Mouse (Mus musculus): ENCODE measurements around the gene Apoc1. TPM values are rescaled to one million over a fixed set of nuclear protein-coding genes. Genes with fewer than 3 reads are reported as not detected.

The Apoc1 gene
- total RNA-seq, 1 experiment from 2014 or later = 1,967 TPM

Other genes with a start within 250 kb of the Apoc1 start
- gene Mark4, start 233.8 kb downstream of the Apoc1 start, total RNA-seq (2021) = 45.1 and 45.2 TPM in 2 replicates
- 21.8 and 22.0 TPM in 2 replicates for gene Exoc3l2, start 229.3 kb downstream of the Apoc1 start, total RNA-seq (2021)
- gene Bloc1s3, start 184.3 kb downstream of the Apoc1 start, total RNA-seq (2021) = 6.7 and 8.6 TPM in 2 replicates
- 69.4 and 71.2 TPM in 2 replicates for gene Trappc6a, start 184.3 kb downstream of the Apoc1 start, total RNA-seq (2021)
- gene Nkpd1, start 174.8 kb downstream of the Apoc1 start, total RNA-seq (2021) = 0.15 and 0.83 TPM in 2 replicates
- gene Ppp1r37, start 129.6 kb downstream of the Apoc1 start, total RNA-seq (2021) = 58.8 and 64.2 TPM in 2 replicates
- gene Zfp296, start 115.4 kb downstream of the Apoc1 start, total RNA-seq (2021) = 0.44 and 1.1 TPM in 2 replicates
- 59.3 and 65.4 TPM in 2 replicates for gene Gemin7, start 115.1 kb downstream of the Apoc1 start, total RNA-seq (2021)
- 36.9 and 52.2 TPM in 2 replicates for gene Clasrp, start 88.2 kb downstream of the Apoc1 start, total RNA-seq (2021)
- 19.3 and 26.2 TPM in 2 replicates for gene Relb, start 63.2 kb downstream of the Apoc1 start, total RNA-seq (2021)
- 116 and 119 TPM in 2 replicates for gene Clptm1, start 27.6 kb downstream of the Apoc1 start, total RNA-seq (2021)
- 53.4 TPM in 1 of 2 replicates, not detected in the other for gene Apoc2, start 14.7 kb downstream of the Apoc1 start, total RNA-seq (2021)
- gene Gm44805, start 11.2 kb downstream of the Apoc1 start, total RNA-seq (2021) = 1.7 and 2.6 TPM in 2 replicates
- gene Apoc4, start 11.2 kb downstream of the Apoc1 start, total RNA-seq (2021) = 72.2 and 240 TPM in 2 replicates
- gene Apoe, start 6.5 kb upstream of the Apoc1 start, total RNA-seq (2021) = 972 and 3,675 TPM in 2 replicates
- 136 and 145 TPM in 2 replicates for gene Tomm40, start 22.8 kb upstream of the Apoc1 start, total RNA-seq (2021)
- gene Nectin2, start 57.8 kb upstream of the Apoc1 start, total RNA-seq (2021) = 90.1 and 94.7 TPM in 2 replicates
- 59.8 and 70.8 TPM in 2 replicates for gene Bcam, start 78.4 kb upstream of the Apoc1 start, total RNA-seq (2021)
- 1.4 TPM in 1 of 2 replicates, not detected in the other for gene Cblc, start 104.1 kb upstream of the Apoc1 start, total RNA-seq (2021)
- gene Bcl3, start 130.1 kb upstream of the Apoc1 start, total RNA-seq (2021) = 26.6 and 36.9 TPM in 2 replicates
- 0.59 TPM in 1 of 2 replicates, not detected in the other for gene Gm19345, start 159.3 kb upstream of the Apoc1 start, total RNA-seq (2021)
- gene Ceacam16, start 168.6 kb upstream of the Apoc1 start, total RNA-seq (2021) = 0.33 and 0.38 TPM in 2 replicates
- gene Ceacam19, start 195.3 kb upstream of the Apoc1 start, total RNA-seq (2021) = not detected in 2 replicates
- gene Pvr, start 228.5 kb upstream of the Apoc1 start, total RNA-seq (2021) = 31.0 and 34.1 TPM in 2 replicates

Measured in adrenal gland, postnatal 14 days (tissue).